Mouse (Mus musculus): ENCODE data around the gene Defb42. TPM values are rescaled to one million over a fixed set of nuclear protein-coding genes. Genes with fewer than 3 reads are reported as not detected.

The Defb42 gene
- not detected in 2 replicates for total RNA-seq (2014; fragmentation: Nextera tagmentation)
- total RNA-seq (2017), result 1.1 TPM in 1 of 2 replicates, not detected in the other

DNA sequence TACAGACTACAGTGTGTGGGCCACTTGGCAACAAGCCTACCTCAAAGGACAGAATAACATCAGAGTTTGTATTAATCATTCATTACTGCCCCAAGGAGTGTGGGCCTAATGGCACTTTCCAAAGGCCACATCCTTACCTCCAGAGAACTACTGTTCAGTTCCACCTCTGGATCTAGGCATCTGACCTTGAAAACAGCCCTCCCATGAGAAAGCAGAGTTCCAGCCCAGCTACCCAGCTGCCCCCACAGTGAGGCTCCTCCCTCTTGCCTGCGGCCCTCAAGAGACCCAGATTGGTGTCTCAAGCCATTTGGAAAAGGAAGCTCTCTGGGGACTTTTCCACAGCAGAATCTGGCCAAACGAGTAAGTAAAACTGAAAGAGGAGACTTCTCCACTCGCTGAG lies at the start of gene Defb42:
Defb42 (plus strand) TSS at position 301 of the 400 bp plus-strand sequence.
- ATAC-seq (replicated peaks; ENCODE audit: low FRiP score, low TSS enrichment, poor library complexity, severe bottlenecking), result no peak

DNA sequence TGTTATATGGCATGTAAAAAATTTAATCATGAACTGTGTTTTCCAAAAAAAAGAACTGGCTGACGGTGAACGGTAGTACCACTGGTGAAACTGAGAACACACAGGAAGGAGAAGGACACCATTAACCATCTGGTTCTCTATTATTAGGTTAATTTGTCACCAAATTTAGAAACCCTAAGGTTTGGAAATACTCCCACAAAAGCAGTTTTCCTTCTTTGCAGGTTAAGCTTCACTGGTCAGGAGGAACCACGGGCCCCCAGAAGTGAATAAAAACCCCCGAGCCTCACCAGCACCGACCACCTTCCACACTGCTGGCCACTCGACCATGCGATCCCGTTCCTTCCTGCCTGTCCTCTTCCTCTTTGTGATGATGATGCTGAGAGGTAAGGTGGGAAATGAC lies 49.0 kb upstream of the Defb42 start, which contains the start of gene Defb47:
Defb47 (plus strand) TSS at position 301 of the 400 bp plus-strand sequence.
- ATAC-seq (replicated peaks; ENCODE audit: low FRiP score, low TSS enrichment, poor library complexity, severe bottlenecking), result no peak

DNA sequence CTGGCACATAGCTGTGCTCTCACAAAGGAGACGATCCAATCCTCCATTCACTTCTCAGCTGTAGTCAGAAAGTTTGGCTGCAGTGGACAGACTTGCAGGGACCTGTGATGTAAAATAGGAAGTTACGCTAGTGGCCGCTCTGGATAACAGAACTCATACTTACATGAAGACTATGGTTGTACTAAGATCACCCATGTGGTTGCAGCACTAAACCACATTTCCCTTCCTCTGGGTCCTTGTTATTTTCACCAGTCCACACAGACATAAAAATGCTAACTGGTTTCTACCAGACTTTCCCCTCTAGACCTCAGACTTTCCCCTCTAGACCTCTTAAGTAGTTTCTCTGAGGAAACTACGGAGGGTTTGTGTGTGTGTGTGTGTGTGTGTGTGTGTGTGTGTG lies 47.8 kb upstream of the Defb42 start:
- no peak for ATAC-seq (replicated peaks; ENCODE audit: low FRiP score, low TSS enrichment, poor library complexity, severe bottlenecking)

DNA sequence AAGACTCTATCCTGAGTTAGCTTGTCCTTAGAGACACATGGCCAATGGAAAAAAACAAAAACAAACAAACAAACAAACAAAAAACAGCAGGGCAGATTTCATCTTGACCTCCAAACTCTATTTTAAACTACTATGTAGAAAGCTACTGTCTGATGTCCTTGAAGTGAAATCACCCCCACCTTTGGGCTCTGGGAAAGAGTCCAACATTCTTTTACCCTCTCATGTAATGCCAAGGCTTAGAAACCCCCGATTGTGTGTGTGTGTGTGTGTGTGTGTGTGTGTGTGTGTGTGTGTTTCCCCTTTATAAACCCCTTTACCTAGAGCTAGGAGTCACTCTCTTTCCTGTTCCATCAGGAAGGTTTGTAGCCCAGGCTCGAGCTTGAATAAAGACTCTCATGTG lies 44.2 kb upstream of the Defb42 start:
- ATAC-seq (replicated peaks; ENCODE audit: low FRiP score, low TSS enrichment, poor library complexity, severe bottlenecking), result no peak

DNA sequence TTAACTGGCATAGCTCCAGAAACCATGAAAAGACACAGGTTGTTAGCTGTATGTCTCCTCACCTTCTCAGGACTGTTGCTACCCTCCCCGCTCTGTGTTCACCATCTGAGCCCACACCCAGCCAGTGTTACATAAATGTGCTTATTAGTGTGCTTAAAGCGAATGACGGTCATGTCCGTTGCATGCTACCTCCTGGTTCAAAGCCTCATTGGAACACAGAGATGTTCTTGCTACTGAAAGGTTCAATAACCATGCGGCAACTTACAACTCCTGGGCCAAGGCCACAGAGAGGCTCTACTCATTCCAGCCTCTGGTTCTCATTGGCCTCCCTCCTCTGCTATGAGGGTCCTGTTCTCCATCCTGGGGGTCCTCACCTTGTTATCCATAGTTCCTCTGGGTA lies 35.3 kb upstream of the Defb42 start, which contains the start of gene Defb43:
Defb43 (plus strand) TSS at position 301 of the 400 bp plus-strand sequence.
- ATAC-seq (replicated peaks; ENCODE audit: low FRiP score, low TSS enrichment, poor library complexity, severe bottlenecking), result no peak

DNA sequence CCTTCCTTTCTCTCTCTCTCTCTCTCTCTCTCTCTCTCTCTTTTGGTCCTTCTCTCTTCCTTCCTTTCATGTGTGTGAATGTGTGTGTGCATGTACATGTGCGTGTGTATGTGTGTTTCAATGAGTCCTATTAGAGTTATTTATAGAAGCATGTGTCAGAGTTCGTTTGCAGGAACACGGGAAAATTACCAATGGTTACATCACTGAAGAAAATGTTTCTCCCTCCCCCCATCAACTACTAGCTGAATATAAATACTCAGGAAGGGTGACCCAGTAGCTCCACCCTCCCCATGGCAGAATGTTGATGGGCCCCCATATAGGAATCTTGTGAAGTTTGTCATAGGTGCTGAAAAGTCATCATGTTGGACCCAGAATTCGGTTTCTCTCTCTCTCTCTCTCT lies 33.7 kb upstream of the Defb42 start:
- no peak for ATAC-seq (replicated peaks; ENCODE audit: low FRiP score, low TSS enrichment, poor library complexity, severe bottlenecking)

DNA sequence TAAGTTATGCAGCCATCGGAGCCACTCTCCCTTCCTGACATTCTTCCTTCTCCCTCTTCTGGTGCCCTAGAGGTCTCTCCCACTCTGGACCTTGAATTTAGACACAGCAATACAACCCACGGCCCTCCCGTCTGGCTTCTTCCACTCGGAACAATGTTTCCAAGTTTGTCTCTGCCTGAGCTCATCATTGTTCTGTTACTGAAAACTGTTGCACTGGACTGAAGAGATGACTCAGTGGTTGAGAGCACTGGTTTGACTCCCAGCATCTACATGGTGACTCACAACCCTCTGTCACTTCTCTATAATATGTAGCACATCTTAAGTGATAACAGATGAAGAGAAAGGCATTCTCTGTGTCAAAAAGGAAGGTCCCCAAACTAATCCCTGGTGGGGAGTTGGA lies 32.1 kb upstream of the Defb42 start:
- ATAC-seq (replicated peaks; ENCODE audit: low FRiP score, low TSS enrichment, poor library complexity, severe bottlenecking), result no peak

DNA sequence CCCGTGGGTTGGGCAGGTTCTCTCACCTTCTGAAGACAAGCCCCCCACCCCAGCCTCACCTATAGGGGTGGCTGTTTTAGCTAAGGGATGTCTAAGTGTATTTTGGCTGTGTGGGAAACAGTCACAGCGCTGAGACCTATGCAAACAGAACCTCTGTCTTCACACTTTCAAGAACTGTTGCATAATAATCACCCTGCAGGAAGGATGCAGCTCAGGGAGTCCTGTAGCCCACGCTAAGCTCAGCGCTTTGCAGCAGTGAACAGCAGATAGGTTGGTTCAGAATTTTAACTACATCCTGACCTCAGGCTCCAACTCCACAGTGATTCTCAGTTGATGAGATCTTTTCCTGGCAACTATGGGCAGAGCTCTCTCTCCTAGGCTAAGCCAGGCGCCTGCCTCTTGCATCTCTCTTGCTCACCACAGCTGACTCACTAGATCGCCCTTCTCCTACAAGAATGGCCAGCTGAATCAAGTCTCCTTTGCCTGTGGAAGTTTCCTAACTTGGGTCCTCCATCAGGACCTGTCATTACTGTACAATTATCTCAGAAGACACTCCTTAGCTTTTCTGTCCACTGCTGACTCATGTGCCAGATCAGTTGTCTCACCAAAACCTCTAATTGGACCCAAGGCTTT lies 26.2 kb upstream of the Defb42 start:
- ATAC-seq (replicated peaks; ENCODE audit: low FRiP score, low TSS enrichment, poor library complexity, severe bottlenecking), result no peak

DNA sequence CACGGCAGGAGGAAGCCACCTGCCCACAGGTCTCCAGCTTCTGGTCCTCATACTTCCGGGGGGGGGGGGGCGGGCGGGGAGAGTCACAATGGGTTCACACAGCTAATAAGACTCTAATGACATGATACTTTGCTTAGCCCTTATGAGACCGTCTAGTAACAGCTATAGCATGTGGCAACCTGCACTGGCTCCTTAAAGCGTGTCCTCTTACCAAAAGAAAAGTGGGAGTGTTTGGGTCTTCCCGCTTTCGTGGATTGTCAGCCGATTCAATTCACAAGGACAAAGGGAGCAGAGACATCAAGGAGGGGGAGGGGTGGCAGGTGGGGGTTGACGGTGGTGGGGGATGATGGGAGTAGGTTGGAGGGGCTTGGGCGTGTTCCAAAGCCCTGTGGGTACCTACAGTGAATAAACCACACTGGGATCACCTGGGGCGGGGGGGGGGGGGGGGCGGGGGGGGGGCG lies 3.1 kb downstream of the Defb42 start, which contains the start of gene Defb30:
Defb30 (minus strand) TSS at position 51 of the 461 bp plus-strand sequence.
- no peak for ATAC-seq (replicated peaks; ENCODE audit: low FRiP score, low TSS enrichment, poor library complexity, severe bottlenecking)

DNA sequence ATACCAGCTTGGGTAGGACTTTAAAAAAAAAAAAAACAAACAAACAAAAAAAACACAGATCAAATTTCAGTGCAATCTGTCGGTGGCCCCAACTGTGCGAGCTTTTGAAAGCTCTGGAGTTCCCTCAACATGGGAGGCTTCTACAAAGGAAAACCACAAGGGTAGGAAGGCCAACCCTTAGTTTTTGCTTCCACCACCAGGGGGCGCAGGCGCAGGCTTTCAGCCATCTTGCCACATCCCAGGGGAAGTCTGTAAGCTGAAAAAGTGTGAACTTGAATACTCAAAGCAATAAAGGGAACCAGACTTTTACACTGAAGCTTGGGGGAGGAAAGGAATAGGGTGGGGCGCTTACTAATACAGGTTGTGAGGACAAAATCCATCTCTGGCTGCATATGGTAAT lies 4.0 kb downstream of the Defb42 start:
- peak; percentile 71; the same call in 1 of the 2 replicates for ATAC-seq (replicated peaks; ENCODE audit: low FRiP score, low TSS enrichment, poor library complexity, severe bottlenecking)

DNA sequence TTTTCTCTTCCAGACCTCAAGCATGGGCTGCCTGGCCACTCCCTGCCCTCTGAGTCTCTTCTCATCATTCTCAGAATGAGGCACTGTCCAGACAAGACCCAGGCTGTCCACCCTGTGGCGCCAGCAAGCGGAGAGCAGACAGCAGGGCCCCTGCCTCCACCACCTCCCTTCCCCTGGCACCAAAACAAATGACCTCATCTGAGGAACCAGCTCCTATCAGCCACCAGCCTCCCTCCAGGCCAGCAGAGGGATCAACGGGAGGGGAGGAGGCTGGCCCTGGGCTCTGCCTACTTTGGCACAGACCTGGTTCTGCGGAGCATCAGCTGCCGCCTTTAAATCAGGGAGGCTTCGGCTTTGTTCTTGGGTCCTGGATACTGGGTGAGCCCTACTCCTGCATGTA lies 7.9 kb downstream of the Defb42 start:
- ATAC-seq (replicated peaks; ENCODE audit: low FRiP score, low TSS enrichment, poor library complexity, severe bottlenecking), result no peak

DNA sequence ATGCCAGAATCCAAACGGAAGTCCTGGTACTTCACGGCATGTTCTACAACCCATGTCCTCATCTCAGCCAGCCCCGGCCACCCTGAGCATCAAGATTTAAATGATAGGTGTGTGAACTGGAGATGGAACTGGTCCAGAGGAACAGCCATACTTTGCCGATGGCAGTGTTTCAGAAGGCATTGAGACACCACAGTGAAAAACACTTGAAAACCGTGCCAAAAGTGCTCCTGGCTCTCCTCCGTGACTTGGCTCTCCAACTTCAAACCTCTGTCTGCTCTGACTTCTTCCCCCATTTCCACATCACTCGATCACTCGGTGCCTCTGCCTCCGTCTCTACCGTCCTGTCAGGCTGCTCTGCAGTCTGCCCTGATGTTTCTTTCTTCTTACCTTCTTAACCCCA lies 13.6 kb downstream of the Defb42 start:
- no peak for ATAC-seq (replicated peaks; ENCODE audit: low FRiP score, low TSS enrichment, poor library complexity, severe bottlenecking)

DNA sequence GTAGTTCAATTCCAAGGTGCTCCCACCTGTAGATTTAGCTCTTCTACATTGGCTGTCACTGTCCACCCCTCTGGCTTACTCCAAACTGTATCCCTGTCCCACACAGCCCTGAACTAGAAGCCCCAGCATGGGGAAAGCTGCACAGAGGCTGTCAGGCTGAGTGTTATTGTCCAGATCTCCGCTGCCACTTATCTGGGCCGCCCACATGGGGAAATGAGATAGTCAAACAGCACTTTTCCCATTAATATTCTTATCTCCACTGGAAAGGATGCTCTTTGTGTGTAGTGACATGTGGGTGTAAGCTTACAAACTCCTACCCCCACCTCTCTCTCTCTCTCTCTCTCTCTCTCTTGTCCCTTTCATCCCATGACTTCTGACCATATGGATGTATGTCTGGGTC lies 15.4 kb downstream of the Defb42 start:
- peak; percentile 77 for ATAC-seq (replicated peaks; ENCODE audit: low FRiP score, low TSS enrichment, poor library complexity, severe bottlenecking)

DNA sequence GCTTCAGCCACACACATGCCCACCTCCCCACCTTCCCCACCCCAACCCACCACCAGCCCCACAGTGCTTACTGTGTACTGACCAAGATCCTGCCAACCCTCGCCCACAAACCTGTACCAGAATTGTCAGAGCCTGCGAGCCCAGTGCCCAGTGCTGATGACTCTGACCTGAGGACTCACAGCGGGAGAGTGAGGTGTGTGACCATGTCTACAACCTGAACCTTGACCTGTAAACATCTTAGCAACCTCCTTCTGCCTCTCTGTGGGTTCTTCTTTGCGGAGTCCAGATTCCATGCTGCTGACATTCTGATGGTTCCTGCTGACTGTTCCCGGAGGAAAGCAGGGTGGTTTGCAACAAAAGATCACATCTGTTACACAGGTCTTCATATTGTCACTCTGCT lies 18.6 kb downstream of the Defb42 start:
- no peak for ATAC-seq (replicated peaks; ENCODE audit: low FRiP score, low TSS enrichment, poor library complexity, severe bottlenecking)

DNA sequence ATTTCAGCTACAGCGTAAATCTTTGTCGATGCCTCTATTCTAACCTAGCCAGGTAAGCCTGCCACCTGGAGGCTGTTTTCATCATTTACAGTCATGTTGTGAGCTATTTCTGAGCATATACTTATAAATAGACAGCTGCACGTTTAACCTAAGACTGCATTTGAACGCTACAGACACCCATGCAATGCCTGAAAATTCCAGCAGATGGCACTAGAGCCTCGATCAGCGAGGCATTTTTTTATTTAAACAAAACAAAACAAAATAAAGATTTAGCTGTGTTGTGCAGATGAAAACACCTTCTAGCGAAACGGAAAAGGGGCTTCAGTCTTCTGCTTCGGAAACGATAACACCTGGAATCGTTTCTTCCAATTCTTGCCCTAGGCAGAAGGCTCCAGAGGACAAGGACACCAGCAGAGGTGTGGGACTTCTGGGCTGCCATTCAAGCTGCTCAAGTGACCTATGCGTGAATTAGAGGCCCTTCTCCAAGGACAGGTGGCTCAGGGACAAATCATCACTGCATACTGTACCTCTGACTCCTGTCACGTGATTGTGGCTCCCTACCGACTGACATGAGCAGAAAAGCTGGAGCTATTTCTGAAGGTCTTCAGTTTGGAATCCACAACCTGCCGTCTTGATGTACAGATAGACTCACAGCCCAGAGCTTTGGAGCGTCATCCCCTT lies 20.0 kb downstream of the Defb42 start:
- peak; percentile 35; the same call in 1 of the 2 replicates for ATAC-seq (replicated peaks; ENCODE audit: low FRiP score, low TSS enrichment, poor library complexity, severe bottlenecking)

DNA sequence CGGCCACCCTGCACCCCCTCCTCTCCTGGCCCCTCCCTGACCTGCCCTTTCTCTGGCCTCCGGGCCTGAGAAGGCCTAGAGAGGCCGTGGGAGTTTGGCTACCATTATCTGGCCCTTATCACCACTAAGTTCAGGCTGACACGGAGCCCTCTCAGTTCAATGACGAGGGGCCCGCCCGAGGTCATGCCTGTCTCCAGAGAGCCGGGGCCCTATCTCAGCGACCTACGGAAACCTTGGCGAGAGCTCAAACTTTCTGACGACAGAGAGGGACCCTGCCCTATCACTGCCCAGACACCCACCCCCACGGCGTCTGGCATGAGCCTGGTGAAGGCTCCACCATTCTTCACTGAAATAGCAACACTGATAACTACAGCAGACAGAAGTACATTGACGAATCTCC lies 20.9 kb downstream of the Defb42 start:
- peak; percentile 53; the same call in 1 of the 2 replicates for ATAC-seq (replicated peaks; ENCODE audit: low FRiP score, low TSS enrichment, poor library complexity, severe bottlenecking)

Other genes starting within 250 kb of the Defb42 start
- gene Wdfy2, start 209.3 kb upstream of the Defb42 start, total RNA-seq (2014; fragmentation: Nextera tagmentation), result 2.8 and 5.7 TPM in 2 replicates
- 4.8 and 4.9 TPM in 2 replicates for gene Wdfy2, start 209.3 kb upstream of the Defb42 start, total RNA-seq (2017)
- gene Defb48, start 62.5 kb upstream of the Defb42 start, total RNA-seq (2014; fragmentation: Nextera tagmentation), result not detected in 2 replicates
- not detected in 2 replicates for gene Defb48, start 62.5 kb upstream of the Defb42 start, total RNA-seq (2017)
- gene Defb47, start 48.9 kb upstream of the Defb42 start, total RNA-seq (2014; fragmentation: Nextera tagmentation), result not detected in 2 replicates
- not detected in 2 replicates for gene Defb47, start 48.9 kb upstream of the Defb42 start, total RNA-seq (2017)
- gene Defb43, start 35.2 kb upstream of the Defb42 start, total RNA-seq (2014; fragmentation: Nextera tagmentation), result not detected in 2 replicates
- not detected in 2 replicates for gene Defb43, start 35.2 kb upstream of the Defb42 start, total RNA-seq (2017)
- gene Defb30, start 3.0 kb downstream of the Defb42 start, total RNA-seq (2014; fragmentation: Nextera tagmentation), result not detected in 2 replicates
- not detected in 2 replicates for gene Defb30, start 3.0 kb downstream of the Defb42 start, total RNA-seq (2017)